Mouse (Mus musculus): Measurements from ENCODE around the gene Tspan18.

- TF ChIP-seq POLR2A (IDR thresholded peaks at IDR 0.05; ENCODE audit: insufficient read depth, low read depth, low read length): no peak
- no peak for TF ChIP-seq EP300 (IDR thresholded peaks at IDR 0.05; ENCODE audit: insufficient read depth, low read depth, low read length)
- TF ChIP-seq CTCF (IDR thresholded peaks at IDR 0.05): no peak
Measured at GRCm38 (mm10) chr2:93215790-93216189, 118.5 kb downstream of the Tspan18 start.

All from heart, adult 2 months (tissue).